Mouse (Mus musculus): Measurements from ENCODE around the gene Car2.

- TF ChIP-seq ZC3H11A (IDR thresholded peaks at IDR 0.05; ENCODE audit: borderline replicate concordance, low read depth, low read length), result no peak
- no peak for TF ChIP-seq MAFK (IDR thresholded peaks at IDR 0.05; ENCODE audit: insufficient read depth, low read depth, low read length)
Measured at GRCm38 (mm10) chr3:14880277-14880676, 5.8 kb upstream of the Car2 start.

All from ES-E14 (cell line).